Mouse (Mus musculus) forebrain, embryonic 10.5 days (tissue): ENCODE data around the gene Tchp. TPM values are rescaled to one million over a fixed set of nuclear protein-coding genes. Genes with fewer than 3 reads are reported as not detected.

ENCODE experiments used
- DNase-seq: peaks from one replicate; pipeline ENCODE4 v3.0.0-alpha.2; 2017; ENCODE audit warnings: low spot score; ENCODE audit errors: extremely low spot score
- H3K27ac ChIP-seq: fragments of 300-500 bp; sonication (generic); 2 replicates; pipeline ENCODE4 v1.5.1; 2016; ENCODE audit warnings: mild to moderate bottlenecking
- H3K27me3 ChIP-seq: fragments of 300-500 bp; sonication (generic); 2 replicates; pipeline ENCODE4 v1.6.1; 2016; ENCODE audit warnings: mild to moderate bottlenecking; ENCODE audit not compliant: poor library complexity, severe bottlenecking
- H3K36me3 ChIP-seq: fragments of 300-500 bp; sonication (generic); replicated peaks from 2 replicates; pipeline ENCODE4 v1.6.1; 2016; ENCODE audit warnings: mild to moderate bottlenecking, moderate library complexity
- H3K4me1 ChIP-seq: fragments of 300-500 bp; sonication (generic); 2 replicates; pipeline ENCODE4 v1.6.1; 2016
- H3K4me3 ChIP-seq: fragments of 300-500 bp; sonication (generic); 2 replicates; pipeline ENCODE4 v1.5.1; 2016; ENCODE audit warnings: mild to moderate bottlenecking, moderate library complexity
- H3K9me3 ChIP-seq: fragments of 300-500 bp; sonication (generic); 2 replicates; pipeline ENCODE4 v1.6.1; 2016; ENCODE audit warnings: mild to moderate bottlenecking, moderate library complexity
- whole genome bisulfite sequencing: fragments of 180-500 bp; shearing (Covaris S2); methylation state at CpG from one replicate; pipeline ENCODE4 v1.1.7; 2016; 5-methylcytosine and 5-hydroxymethylcytosine counted together
- polyA plus RNA-seq: library from polyadenylated mRNA; unstranded; fragments of >200 nt; fragmentation: Nextera tagmentation; extraction: Ambion mirVana; gene quantifications from 2 replicates; pipeline ENCODE4 v1.2.1, GENCODE M21; 2016

The Tchp gene
- polyA plus RNA-seq: 20.9 and 22.6 TPM in 2 replicates

DNA sequence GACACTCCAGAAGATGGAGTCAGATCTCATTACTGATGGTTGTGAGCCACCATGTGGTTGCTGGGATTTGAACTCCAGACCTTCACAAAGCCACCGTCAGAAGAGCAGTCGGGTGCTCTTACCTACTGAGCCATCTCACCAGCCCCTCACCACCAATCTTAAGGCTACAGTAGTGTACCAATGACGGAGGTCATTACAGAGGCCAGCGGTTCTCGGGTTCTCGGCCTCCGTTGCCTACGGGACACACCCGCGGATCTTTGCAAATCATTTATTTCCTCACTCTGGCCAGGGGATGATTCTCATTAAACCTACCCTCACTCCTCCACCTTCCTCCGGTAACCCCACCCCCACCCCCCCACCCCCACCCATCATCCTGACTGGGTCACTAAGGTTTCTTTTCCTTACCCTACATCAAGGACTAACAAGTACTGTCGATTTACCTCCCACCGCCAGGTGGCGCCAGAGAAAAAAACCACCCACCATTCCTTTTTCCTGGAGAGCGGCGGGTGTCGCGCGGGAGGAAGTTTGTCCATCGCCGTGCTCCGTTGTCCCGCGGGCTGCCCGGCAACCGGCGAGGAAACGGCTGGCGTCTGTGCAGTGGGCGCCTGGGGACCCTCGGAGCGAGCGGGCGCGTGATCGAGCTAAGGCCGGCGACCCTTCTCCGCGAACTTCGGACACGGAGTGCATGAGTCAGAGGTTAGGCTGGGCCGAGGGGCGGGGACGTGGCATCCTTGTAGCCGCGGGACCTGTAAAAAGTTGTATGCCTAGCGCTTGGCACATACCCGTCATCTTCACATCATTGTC, at the start of gene Tchp:
Tchp (plus strand) TSS at position 496 of the 804 bp plus-strand sequence.
- Histone ChIP-seq H3K4me3 (peak within 1 kb of the TSS; percentile 80), H3K4me1 (peaks cover 17% of the 10 kb centered on the region), H3K27me3 (no peaks in the 10 kb centered on the region), H3K9me3 (no peaks in the 10 kb centered on the region), H3K27ac (peak within 1 kb of the TSS; percentile 86), H3K36me3 (peaks cover 35% of the 10 kb centered on the region)
- DNase-seq: peak; percentile 96
- 2% methylated on average over 49 of the region's 49 CpGs for WGBS

DNA sequence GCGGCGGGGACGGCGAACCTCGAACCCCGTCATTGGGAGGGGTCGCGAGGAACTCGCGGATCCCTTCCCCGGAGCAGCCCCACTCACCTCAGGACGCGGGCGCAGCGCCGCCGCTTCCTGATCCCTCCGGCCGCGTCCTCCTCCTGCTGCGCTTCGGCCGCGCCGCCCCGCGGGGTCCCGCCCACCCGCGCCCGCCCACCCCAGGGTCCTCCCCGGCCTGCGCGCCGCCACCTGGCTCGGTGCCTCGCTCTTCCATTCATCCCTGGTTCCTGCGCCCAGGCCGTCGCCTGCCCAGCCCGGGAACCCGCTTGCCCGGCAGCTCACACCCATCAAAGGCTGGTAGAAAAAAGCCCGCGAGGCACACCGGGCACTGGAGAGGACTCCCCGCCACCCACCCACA, 49.3 kb upstream of the Tchp start, which contains the start of gene Trpv4:
Trpv4 (minus strand) TSS at position 167 of the 400 bp plus-strand sequence.
- DNase-seq: no peak
- peaks cover 14% of the 10 kb centered on the region for H3K4me1 ChIP-seq
- peak within 1 kb of the TSS; percentile 62; the same call in 1 of the 2 replicates for H3K27ac ChIP-seq
- peak within 1 kb of the TSS; percentile 58 for H3K4me3 ChIP-seq
- no peaks in the 10 kb centered on the region for H3K9me3 ChIP-seq
- WGBS: under 1% methylated on average over 46 of the region's 47 CpGs
- peaks cover 78% of the 10 kb centered on the region for H3K27me3 ChIP-seq
- no peaks in the 10 kb centered on the region for H3K36me3 ChIP-seq

DNA sequence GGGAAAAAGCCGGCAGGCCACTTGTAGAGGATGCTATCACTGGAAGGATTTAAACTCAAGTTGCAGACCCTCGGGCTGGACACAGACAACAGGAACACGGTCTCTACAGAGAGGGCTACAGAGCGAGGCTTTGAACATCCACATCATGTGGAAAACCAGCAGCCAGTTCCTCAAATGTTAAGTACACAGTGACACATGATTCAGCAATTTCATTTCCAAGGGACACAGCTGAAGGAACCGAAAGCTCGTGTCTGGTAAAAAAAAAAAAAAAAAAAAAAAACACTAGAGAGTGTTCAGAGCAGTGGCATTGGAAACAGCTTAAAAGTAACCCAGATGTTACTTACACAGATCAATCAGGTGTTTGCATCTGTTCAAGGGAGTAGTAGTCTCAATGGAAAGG, 46.5 kb upstream of the Tchp start:
- H3K36me3 ChIP-seq: no peaks in the 10 kb centered on the region
- 84% methylated on average over 6 of the region's 6 CpGs for WGBS

DNA sequence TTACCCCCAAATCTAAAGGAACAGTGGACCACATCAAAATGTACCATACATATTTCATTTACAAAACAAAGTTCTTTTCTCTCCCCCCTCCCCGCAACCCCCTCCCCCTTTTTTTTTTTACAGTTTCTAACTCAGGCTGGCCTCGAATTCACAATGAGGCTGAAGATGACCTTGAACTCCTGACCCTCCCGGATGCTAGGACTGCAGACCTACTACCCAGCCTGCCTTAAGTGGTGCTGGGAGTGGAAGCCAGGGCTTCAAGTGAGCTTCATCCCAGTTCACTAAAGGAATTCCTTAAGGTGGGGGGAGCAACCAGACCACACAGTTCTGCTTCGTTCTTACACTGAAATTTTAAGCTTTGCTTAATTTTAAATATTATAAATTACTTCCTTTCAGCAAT, 43.4 kb upstream of the Tchp start:
- WGBS: 88% methylated on average over 4 of the region's 4 CpGs
- Histone ChIP-seq H3K27me3 (peaks cover 34% of the 10 kb centered on the region), H3K36me3 (no peaks in the 10 kb centered on the region), H3K4me1 (peaks cover 34% of the 10 kb centered on the region), H3K9me3 (no peaks in the 10 kb centered on the region), H3K27ac (no peak overlapping the region), H3K4me3 (no peak overlapping the region)
- DNase-seq: no peak

More for the DNA sequence above, 46.5 kb upstream of the Tchp start:
- Histone ChIP-seq H3K27me3 (peaks cover 52% of the 10 kb centered on the region), H3K27ac (no peak overlapping the region), H3K9me3 (no peaks in the 10 kb centered on the region), H3K4me3 (no peak overlapping the region), H3K4me1 (peaks cover 31% of the 10 kb centered on the region)
- no peak for DNase-seq

- no peaks in the 10 kb centered on the region for H3K9me3 ChIP-seq
- H3K27me3 ChIP-seq: peaks cover 29% of the 10 kb centered on the region
- H3K4me1 ChIP-seq: peaks cover 39% of the 10 kb centered on the region
- 76% methylated on average over 7 of the region's 7 CpGs for WGBS
- no peak overlapping the region for H3K4me3 ChIP-seq
- H3K36me3 ChIP-seq: no peaks in the 10 kb centered on the region
- DNase-seq: no peak
- H3K27ac ChIP-seq: no peak overlapping the region; the same call in 1 of the 2 replicates
Measured at GRCm38 (mm10) chr5:114664750-114665149, 42.8 kb upstream of the Tchp start.

DNA sequence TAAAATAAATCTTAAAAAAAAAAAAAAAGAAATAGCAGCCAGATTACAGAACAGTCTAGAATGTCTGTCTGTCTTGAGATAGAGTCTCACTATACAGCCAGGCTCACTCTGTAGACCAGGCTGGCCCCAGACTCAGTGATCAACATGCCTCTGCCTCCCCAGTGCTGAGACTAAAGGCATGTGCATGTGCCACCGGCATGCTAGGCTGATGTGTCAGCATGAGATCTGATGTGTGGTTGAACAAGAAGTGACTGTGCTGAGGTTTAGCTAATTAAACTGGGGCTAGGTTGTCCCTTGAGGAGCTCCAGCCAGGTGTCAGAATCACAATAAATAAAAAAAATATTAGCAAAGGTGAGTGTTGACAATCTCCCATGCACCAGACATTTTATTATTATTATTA, 40.9 kb upstream of the Tchp start:
- Histone ChIP-seq H3K36me3 (no peaks in the 10 kb centered on the region), H3K4me1 (peaks cover 48% of the 10 kb centered on the region), H3K27me3 (peaks cover 15% of the 10 kb centered on the region), H3K4me3 (no peak overlapping the region), H3K27ac (no peak overlapping the region), H3K9me3 (no peaks in the 10 kb centered on the region)
- DNase-seq: no peak
- 97% methylated on average over 1 of the region's 1 CpGs for WGBS

DNA sequence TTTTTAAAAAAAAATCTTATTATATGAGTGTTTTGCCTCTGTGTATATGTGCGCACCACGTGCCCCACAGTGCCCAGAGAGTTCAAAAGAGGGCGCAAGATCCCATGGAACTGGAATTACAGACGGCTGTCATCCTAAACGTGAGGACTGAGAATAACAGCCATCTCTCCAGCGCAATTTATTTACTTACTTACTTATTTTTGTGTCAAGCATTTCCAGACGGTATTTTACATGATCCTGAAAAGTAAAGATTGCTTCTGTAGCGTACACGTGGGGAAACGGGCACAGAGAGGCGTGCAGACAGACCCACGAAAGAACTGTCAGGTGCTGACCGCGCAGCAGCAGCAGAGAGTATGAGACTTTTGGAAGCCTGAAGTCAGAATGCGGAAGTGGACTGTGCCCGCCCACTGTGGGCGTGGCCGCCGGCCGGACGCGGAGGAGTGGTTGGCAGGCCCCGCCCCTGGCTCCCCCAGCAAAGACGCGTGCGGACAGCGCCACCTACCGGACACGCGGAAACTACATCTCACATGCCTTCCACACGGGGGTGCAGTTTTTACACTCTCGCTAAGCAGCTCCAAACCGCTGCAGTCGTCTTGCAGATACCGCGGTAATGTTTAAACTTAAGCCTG, 40.2 kb upstream of the Tchp start:
- peaks cover 48% of the 10 kb centered on the region for H3K4me1 ChIP-seq
- no peak overlapping the region for H3K27ac ChIP-seq

DNA sequence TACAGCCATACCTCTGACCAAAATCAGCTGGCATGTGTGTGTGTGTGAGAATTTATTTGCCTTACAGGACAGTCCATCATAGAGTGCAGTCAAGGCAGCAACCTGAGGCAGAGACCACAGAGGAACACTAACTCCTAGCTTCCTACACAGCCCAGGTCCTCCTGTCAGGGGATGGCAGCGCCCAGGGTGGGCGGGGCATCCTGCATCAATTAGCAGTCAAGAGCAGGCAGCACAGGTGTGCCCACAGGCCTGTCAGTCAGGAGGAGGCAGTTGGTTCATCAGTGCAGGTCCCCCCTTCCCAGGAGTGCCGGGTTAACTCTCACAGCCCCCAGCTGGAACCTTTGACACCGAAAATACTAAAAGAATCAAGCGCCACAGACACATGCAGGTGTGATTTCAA, 38.5 kb upstream of the Tchp start:
- no peak overlapping the region for H3K4me3 ChIP-seq
- H3K27me3 ChIP-seq: peaks cover 15% of the 10 kb centered on the region
- 87% methylated on average over 5 of the region's 5 CpGs for WGBS
- DNase-seq: no peak
- peaks cover 48% of the 10 kb centered on the region for H3K4me1 ChIP-seq
- peaks cover 14% of the 10 kb centered on the region for H3K36me3 ChIP-seq
- no peaks in the 10 kb centered on the region for H3K9me3 ChIP-seq
- H3K27ac ChIP-seq: no peak overlapping the region

More for the DNA sequence above, 40.2 kb upstream of the Tchp start:
- WGBS: 5% methylated on average over 36 of the region's 36 CpGs
- no peaks in the 10 kb centered on the region for H3K9me3 ChIP-seq
- DNase-seq: peak; percentile 99
- no peaks in the 10 kb centered on the region for H3K36me3 ChIP-seq
- H3K27me3 ChIP-seq: peaks cover 15% of the 10 kb centered on the region
- peak overlapping the region; percentile 41 for H3K4me3 ChIP-seq

DNA sequence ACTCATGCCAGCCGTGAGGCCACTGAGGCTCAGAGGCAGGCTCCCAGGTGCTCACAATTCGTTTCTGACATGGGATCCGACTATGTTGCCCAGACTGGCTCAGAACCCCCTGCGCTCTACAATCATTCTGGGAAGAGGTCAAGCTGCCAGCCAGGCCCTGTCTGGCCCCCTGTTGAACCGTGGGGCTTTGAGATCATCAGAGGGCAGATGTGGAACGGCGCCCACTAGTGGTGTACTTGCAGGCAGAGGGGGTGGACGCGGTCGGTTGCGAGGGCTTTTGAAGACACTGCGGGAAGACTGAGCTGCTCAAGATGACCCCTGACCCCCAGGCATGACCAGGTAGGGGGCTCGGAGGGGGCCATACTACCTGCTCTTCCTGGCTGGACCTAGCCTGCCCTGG, 34.4 kb upstream of the Tchp start:
- Histone ChIP-seq H3K27ac (no peak overlapping the region), H3K4me1 (peaks cover 23% of the 10 kb centered on the region), H3K36me3 (peaks cover 51% of the 10 kb centered on the region), H3K4me3 (no peak overlapping the region), H3K27me3 (peaks cover 11% of the 10 kb centered on the region), H3K9me3 (no peaks in the 10 kb centered on the region)
- 86% methylated on average over 13 of the region's 13 CpGs for WGBS
- DNase-seq: no peak

DNA sequence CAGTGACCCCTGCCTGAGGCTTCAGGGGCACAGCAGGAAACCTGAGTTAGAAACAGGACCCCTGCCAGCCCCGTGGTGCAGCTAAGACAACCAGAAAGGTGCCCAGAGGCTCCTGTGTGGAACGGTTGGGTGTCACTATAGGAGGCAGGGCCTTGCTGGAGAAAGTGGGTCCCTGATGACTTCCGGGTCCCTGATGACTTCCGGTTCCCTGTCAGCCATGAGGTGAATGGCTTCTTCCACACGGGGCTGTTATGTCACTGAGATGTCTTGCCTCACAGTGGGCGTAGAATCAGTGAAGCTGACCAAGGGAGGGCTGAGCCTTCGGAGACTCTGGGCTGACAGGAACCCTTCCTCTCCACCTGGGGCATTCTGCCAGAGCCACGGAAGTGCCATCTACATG, 33.0 kb upstream of the Tchp start:
- no peak for DNase-seq
- no peaks in the 10 kb centered on the region for H3K9me3 ChIP-seq
- H3K36me3 ChIP-seq: peaks cover 51% of the 10 kb centered on the region
- no peak overlapping the region for H3K27ac ChIP-seq
- H3K4me1 ChIP-seq: peaks cover 22% of the 10 kb centered on the region
- 92% methylated on average over 8 of the region's 8 CpGs for WGBS
- no peak overlapping the region for H3K4me3 ChIP-seq
- H3K27me3 ChIP-seq: no peaks in the 10 kb centered on the region

DNA sequence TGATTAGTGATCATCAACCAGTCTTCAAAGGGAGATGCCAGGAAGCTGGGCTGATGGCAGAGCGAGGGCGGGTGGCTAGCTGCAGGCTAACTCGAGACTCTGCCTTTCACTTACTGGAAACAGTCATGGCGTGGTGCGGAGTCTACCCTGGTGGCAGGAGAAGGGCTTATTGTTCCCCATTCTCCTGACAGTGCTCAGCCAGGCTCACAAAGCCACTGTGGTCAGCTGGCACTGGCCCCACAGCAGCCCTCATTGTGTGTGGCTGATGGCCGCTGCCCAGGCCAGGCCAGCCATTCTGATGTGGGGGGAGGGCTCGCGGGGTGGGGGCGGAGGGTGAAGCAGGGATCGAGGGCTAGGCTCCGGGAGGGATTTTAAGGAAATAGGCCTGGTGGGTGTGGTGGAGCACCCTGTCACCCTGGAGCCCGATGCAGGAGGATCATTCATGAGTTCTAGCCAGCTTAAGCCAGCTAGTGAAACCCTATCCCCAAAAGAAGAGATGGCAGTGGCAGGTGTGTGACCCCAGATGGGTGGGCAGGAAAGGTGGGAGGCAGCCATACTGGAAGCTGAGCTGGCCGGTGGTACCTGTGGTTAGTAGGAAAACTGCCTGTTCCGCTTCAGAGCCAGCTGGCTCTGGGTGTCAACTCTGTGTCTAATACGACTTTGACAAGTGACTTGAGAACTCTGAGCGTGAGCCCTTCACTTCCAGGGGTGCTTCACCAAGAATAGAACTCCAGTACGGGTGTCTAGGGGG, 27.5 kb upstream of the Tchp start:
- Histone ChIP-seq H3K36me3 (peaks cover 27% of the 10 kb centered on the region), H3K9me3 (no peaks in the 10 kb centered on the region), H3K4me1 (peaks cover 44% of the 10 kb centered on the region), H3K27me3 (no peaks in the 10 kb centered on the region), H3K27ac (peak overlapping the region; percentile 17), H3K4me3 (no peak overlapping the region)
- WGBS: 67% methylated on average over 17 of the region's 17 CpGs
- no peak for DNase-seq

DNA sequence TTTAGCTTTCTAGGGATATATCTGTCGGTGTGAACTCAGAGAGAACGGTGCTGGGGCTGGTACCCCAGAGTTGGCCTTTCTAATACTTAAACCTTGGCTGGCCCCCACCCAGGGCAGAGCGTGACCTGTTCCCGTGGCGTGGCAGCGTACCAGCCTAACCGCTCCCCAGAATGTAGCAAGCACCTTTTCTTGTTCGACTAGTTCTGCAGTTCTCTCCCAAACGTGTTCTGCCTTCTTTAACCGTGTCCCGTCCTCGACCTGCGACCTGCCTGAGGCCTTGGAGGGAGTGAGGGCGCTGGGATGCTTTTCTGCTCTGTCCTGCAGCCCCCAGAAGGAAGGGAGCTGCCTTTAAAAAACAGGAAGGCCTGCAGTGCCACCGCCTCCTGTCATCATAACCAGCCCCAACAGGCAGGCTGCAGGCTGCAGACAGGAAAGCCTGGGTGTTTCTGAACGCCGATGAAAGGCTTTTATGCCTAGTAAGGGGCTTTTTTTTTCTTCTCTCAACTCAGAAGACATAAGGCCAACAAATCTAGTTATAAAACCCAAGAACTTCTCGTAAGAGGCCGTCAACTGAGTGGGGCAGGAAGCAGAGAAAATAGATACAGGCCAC, 26.8 kb upstream of the Tchp start:
- H3K27ac ChIP-seq: peak overlapping the region; percentile 13; the same call in 1 of the 2 replicates
- 81% methylated on average over 19 of the region's 19 CpGs for WGBS
- peaks cover 42% of the 10 kb centered on the region for H3K4me1 ChIP-seq
- no peaks in the 10 kb centered on the region for H3K9me3 ChIP-seq
- peaks cover 22% of the 10 kb centered on the region for H3K36me3 ChIP-seq
- no peak for DNase-seq
- H3K4me3 ChIP-seq: no peak overlapping the region
- no peaks in the 10 kb centered on the region for H3K27me3 ChIP-seq
